Mouse (Mus musculus): ENCODE data around the gene Fgfr2.

The Fgfr2 gene

GRCm38 (mm10) chr7:131597779-131598482 is 1525.2 kb downstream of the Fgfr2 start:
- no peak for DNase-seq (ENCODE audit: low read depth, low spot score)
- H3K36me3 ChIP-seq (ENCODE audit: control insufficient read depth, insufficient read depth, low read length, poor library complexity, severe bottlenecking) = no peaks in the 10 kb centered on the region
- no peaks in the 10 kb centered on the region for H3K27me3 ChIP-seq (ENCODE audit: control insufficient read depth, insufficient read depth, low read length, poor library complexity, severe bottlenecking)

GRCm38 (mm10) chr7:131585551-131585950 is 1537.6 kb downstream of the Fgfr2 start:
- Histone ChIP-seq H3K36me3 (ENCODE audit: control insufficient read depth, insufficient read depth, low read length, poor library complexity, severe bottlenecking) (no peaks in the 10 kb centered on the region), H3K27me3 (ENCODE audit: control insufficient read depth, insufficient read depth, low read length, poor library complexity, severe bottlenecking) (no peaks in the 10 kb centered on the region)
- no peak for DNase-seq (ENCODE audit: low read depth, low spot score)

- Histone ChIP-seq H3K36me3 (ENCODE audit: control insufficient read depth, insufficient read depth, low read length, poor library complexity, severe bottlenecking) (no peaks in the 10 kb centered on the region), H3K27me3 (ENCODE audit: control insufficient read depth, insufficient read depth, low read length, poor library complexity, severe bottlenecking) (no peaks in the 10 kb centered on the region)
- no peak for DNase-seq (ENCODE audit: low read depth, low spot score)
Measured at GRCm38 (mm10) chr7:131582178-131582577, 1541.0 kb downstream of the Fgfr2 start.

GRCm38 (mm10) chr7:131575246-131575645 is 1547.9 kb downstream of the Fgfr2 start:
- DNase-seq (ENCODE audit: low read depth, low spot score) = no peak
- peaks cover 13% of the 10 kb centered on the region for H3K36me3 ChIP-seq (ENCODE audit: control insufficient read depth, insufficient read depth, low read length, poor library complexity, severe bottlenecking)

GRCm38 (mm10) chr7:131560697-131561042 is 1562.5 kb downstream of the Fgfr2 start:
- no peak for DNase-seq (ENCODE audit: low read depth, low spot score)
- H3K27me3 ChIP-seq (ENCODE audit: control insufficient read depth, insufficient read depth, low read length, poor library complexity, severe bottlenecking) = no peaks in the 10 kb centered on the region
- H3K36me3 ChIP-seq (ENCODE audit: control insufficient read depth, insufficient read depth, low read length, poor library complexity, severe bottlenecking) = peaks cover 5% of the 10 kb centered on the region; the same call in 1 of the 2 replicates

More at GRCm38 (mm10) chr7:131575246-131575645, 1547.9 kb downstream of the Fgfr2 start:
- no peaks in the 10 kb centered on the region for H3K27me3 ChIP-seq (ENCODE audit: control insufficient read depth, insufficient read depth, low read length, poor library complexity, severe bottlenecking)

- peak; percentile 97 for DNase-seq (ENCODE audit: low read depth, low spot score)
- H3K27me3 ChIP-seq (ENCODE audit: control insufficient read depth, insufficient read depth, low read length, poor library complexity, severe bottlenecking) = peaks cover 2% of the 10 kb centered on the region; the same call in 1 of the 2 replicates
- H3K36me3 ChIP-seq (ENCODE audit: control insufficient read depth, insufficient read depth, low read length, poor library complexity, severe bottlenecking) = peaks cover 5% of the 10 kb centered on the region; the same call in 1 of the 2 replicates
Measured at GRCm38 (mm10) chr7:131559986-131560696, 1563.0 kb downstream of the Fgfr2 start, which contains the start of gene Bub3. TSS of gene Bub3 (plus strand) at chr7:131560222.

- no peaks in the 10 kb centered on the region; the same call in 1 of the 2 replicates for H3K36me3 ChIP-seq (ENCODE audit: control insufficient read depth, insufficient read depth, low read length, poor library complexity, severe bottlenecking)
- no peak for DNase-seq (ENCODE audit: low read depth, low spot score)
Measured at GRCm38 (mm10) chr7:131557751-131558150, 1565.4 kb downstream of the Fgfr2 start.

GRCm38 (mm10) chr7:131556541-131557271 is 1566.4 kb downstream of the Fgfr2 start:
- H3K36me3 ChIP-seq (ENCODE audit: control insufficient read depth, insufficient read depth, low read length, poor library complexity, severe bottlenecking) = no peaks in the 10 kb centered on the region
- peaks cover 3% of the 10 kb centered on the region; the same call in 1 of the 2 replicates for H3K27me3 ChIP-seq (ENCODE audit: control insufficient read depth, insufficient read depth, low read length, poor library complexity, severe bottlenecking)
- peak; percentile 36 for DNase-seq (ENCODE audit: low read depth, low spot score)

More at GRCm38 (mm10) chr7:131557751-131558150, 1565.4 kb downstream of the Fgfr2 start:
- H3K27me3 ChIP-seq (ENCODE audit: control insufficient read depth, insufficient read depth, low read length, poor library complexity, severe bottlenecking) = peaks cover 3% of the 10 kb centered on the region; the same call in 1 of the 2 replicates

- peak; percentile 36 for DNase-seq (ENCODE audit: low read depth, low spot score)
- peaks cover 3% of the 10 kb centered on the region; the same call in 1 of the 2 replicates for H3K27me3 ChIP-seq (ENCODE audit: control insufficient read depth, insufficient read depth, low read length, poor library complexity, severe bottlenecking)
- no peaks in the 10 kb centered on the region for H3K36me3 ChIP-seq (ENCODE audit: control insufficient read depth, insufficient read depth, low read length, poor library complexity, severe bottlenecking)
Measured at GRCm38 (mm10) chr7:131556116-131556515, 1567.0 kb downstream of the Fgfr2 start.

- DNase-seq (ENCODE audit: low read depth, low spot score) = peak; percentile 57
- no peaks in the 10 kb centered on the region for H3K36me3 ChIP-seq (ENCODE audit: control insufficient read depth, insufficient read depth, low read length, poor library complexity, severe bottlenecking)
Measured at GRCm38 (mm10) chr7:131555301-131556081, 1567.7 kb downstream of the Fgfr2 start.

GRCm38 (mm10) chr7:131554341-131555180 is 1568.6 kb downstream of the Fgfr2 start:
- peak; percentile 33 for DNase-seq (ENCODE audit: low read depth, low spot score)
- H3K36me3 ChIP-seq (ENCODE audit: control insufficient read depth, insufficient read depth, low read length, poor library complexity, severe bottlenecking) = no peaks in the 10 kb centered on the region
- peaks cover 3% of the 10 kb centered on the region; the same call in 1 of the 2 replicates for H3K27me3 ChIP-seq (ENCODE audit: control insufficient read depth, insufficient read depth, low read length, poor library complexity, severe bottlenecking)

More at GRCm38 (mm10) chr7:131555301-131556081, 1567.7 kb downstream of the Fgfr2 start:
- H3K27me3 ChIP-seq (ENCODE audit: control insufficient read depth, insufficient read depth, low read length, poor library complexity, severe bottlenecking) = peaks cover 3% of the 10 kb centered on the region; the same call in 1 of the 2 replicates

GRCm38 (mm10) chr7:131553771-131554175 is 1569.4 kb downstream of the Fgfr2 start:
- H3K27me3 ChIP-seq (ENCODE audit: control insufficient read depth, insufficient read depth, low read length, poor library complexity, severe bottlenecking) = peaks cover 3% of the 10 kb centered on the region; the same call in 1 of the 2 replicates
- DNase-seq (ENCODE audit: low read depth, low spot score) = peak; percentile 66
- no peaks in the 10 kb centered on the region for H3K36me3 ChIP-seq (ENCODE audit: control insufficient read depth, insufficient read depth, low read length, poor library complexity, severe bottlenecking)

GRCm38 (mm10) chr7:131552781-131553180 is 1570.4 kb downstream of the Fgfr2 start:
- no peaks in the 10 kb centered on the region for H3K36me3 ChIP-seq (ENCODE audit: control insufficient read depth, insufficient read depth, low read length, poor library complexity, severe bottlenecking)
- H3K27me3 ChIP-seq (ENCODE audit: control insufficient read depth, insufficient read depth, low read length, poor library complexity, severe bottlenecking) = peaks cover 3% of the 10 kb centered on the region; the same call in 1 of the 2 replicates
- DNase-seq (ENCODE audit: low read depth, low spot score) = no peak
